Mouse (Mus musculus): ENCODE results near the gene Tsen54. TPM values are rescaled to one million over a fixed set of nuclear protein-coding genes. Genes with fewer than 3 reads are reported as not detected.
A peak's percentile ranks its signal among the peaks of the same experiment; 100 is the strongest.

The Tsen54 gene
- total RNA-seq, 2 experiments from 2014 or later = 4.3 to 12.6 TPM

GRCm38 (mm10) chr11:115800981-115801380 lies 13.5 kb upstream of the Tsen54 start:
- ATAC-seq (replicated peaks; ENCODE audit: low FRiP score, poor library complexity, severe bottlenecking) = no peak

- no peak for ATAC-seq (replicated peaks; ENCODE audit: low FRiP score, poor library complexity, severe bottlenecking)
These were observed 11.3 kb upstream of the Tsen54 start for GRCm38 (mm10) chr11:115803072-115803709.

GRCm38 (mm10) chr11:115805005-115805404 lies 9.5 kb upstream of the Tsen54 start:
- ATAC-seq (replicated peaks; ENCODE audit: low FRiP score, poor library complexity, severe bottlenecking) = peak; percentile 88

- no peak for ATAC-seq (replicated peaks; ENCODE audit: low FRiP score, poor library complexity, severe bottlenecking)
These were observed 8.4 kb upstream of the Tsen54 start for GRCm38 (mm10) chr11:115806154-115806553.

GRCm38 (mm10) chr11:115807306-115807705 lies 7.2 kb upstream of the Tsen54 start:
- ATAC-seq (replicated peaks; ENCODE audit: low FRiP score, poor library complexity, severe bottlenecking) = no peak

GRCm38 (mm10) chr11:115807971-115808370 lies 6.6 kb upstream of the Tsen54 start:
- no peak for ATAC-seq (replicated peaks; ENCODE audit: low FRiP score, poor library complexity, severe bottlenecking)

GRCm38 (mm10) chr11:115808696-115809310 lies 5.7 kb upstream of the Tsen54 start:
- no peak for ATAC-seq (replicated peaks; ENCODE audit: low FRiP score, poor library complexity, severe bottlenecking)

- no peak for ATAC-seq (replicated peaks; ENCODE audit: low FRiP score, poor library complexity, severe bottlenecking)
These were observed 5.2 kb upstream of the Tsen54 start for GRCm38 (mm10) chr11:115809311-115809781.

GRCm38 (mm10) chr11:115810377-115810776 lies 4.1 kb upstream of the Tsen54 start:
- no peak for ATAC-seq (replicated peaks; ENCODE audit: low FRiP score, poor library complexity, severe bottlenecking)

- no peak for ATAC-seq (replicated peaks; ENCODE audit: low FRiP score, poor library complexity, severe bottlenecking)
These were observed 3.0 kb upstream of the Tsen54 start for GRCm38 (mm10) chr11:115811381-115812093.

- no peak for ATAC-seq (replicated peaks; ENCODE audit: low FRiP score, poor library complexity, severe bottlenecking)
These were observed 2.4 kb upstream of the Tsen54 start for GRCm38 (mm10) chr11:115812095-115812494.

- 0 out of 2 replicates have a peak, but pooled peaks have one; percentile 1 for ATAC-seq (replicated peaks; ENCODE audit: low FRiP score, poor library complexity, severe bottlenecking)
These were observed 1.7 kb upstream of the Tsen54 start for GRCm38 (mm10) chr11:115812533-115813420.

- peak; percentile 81 for ATAC-seq (replicated peaks; ENCODE audit: low FRiP score, poor library complexity, severe bottlenecking)
These were observed 822 bp upstream of the Tsen54 start, which contains the start of gene Caskin2 for GRCm38 (mm10) chr11:115813507-115814296. Gene Caskin2, minus strand, starts transcription at chr11:115813639.

- no peak for ATAC-seq (replicated peaks; ENCODE audit: low FRiP score, poor library complexity, severe bottlenecking)
These were observed 2.8 kb downstream of the Tsen54 start for GRCm38 (mm10) chr11:115817331-115817730.

- ATAC-seq (replicated peaks; ENCODE audit: low FRiP score, poor library complexity, severe bottlenecking) = no peak
These were observed 5.5 kb downstream of the Tsen54 start for GRCm38 (mm10) chr11:115819915-115820623.

GRCm38 (mm10) chr11:115821001-115821400 lies 6.5 kb downstream of the Tsen54 start:
- no peak for ATAC-seq (replicated peaks; ENCODE audit: low FRiP score, poor library complexity, severe bottlenecking)

GRCm38 (mm10) chr11:115823774-115824740 lies 9.5 kb downstream of the Tsen54 start, which contains the start of gene Llgl2:
Gene Llgl2, plus strand, starts transcription at chr11:115824049.
- ATAC-seq (replicated peaks; ENCODE audit: low FRiP score, poor library complexity, severe bottlenecking) = peak; percentile 92

Data from erythroid progenitor cell, adult 5-6 weeks (primary cell).